Mouse (Mus musculus) testis, adult 2 months (tissue): ENCODE data around the gene Eid1.

Experiments used
- CTCF ChIP-seq: fragments of 200-500 bp; IDR thresholded peaks from 2 replicates; pipeline ENCODE4 v1.5.1; 2012; ENCODE audit warnings: low read depth, mild to moderate bottlenecking, inconsistent platforms, low read length, moderate library complexity; ENCODE audit not compliant: control insufficient read depth, insufficient read depth, insufficient replicate concordance
- POLR2A ChIP-seq: fragments of 200-500 bp; IDR thresholded peaks from 2 replicates; pipeline ENCODE4 v1.6.1; 2012; ENCODE audit warnings: low read depth, mild to moderate bottlenecking, inconsistent platforms, low read length, moderate library complexity; ENCODE audit not compliant: control insufficient read depth

DNA sequence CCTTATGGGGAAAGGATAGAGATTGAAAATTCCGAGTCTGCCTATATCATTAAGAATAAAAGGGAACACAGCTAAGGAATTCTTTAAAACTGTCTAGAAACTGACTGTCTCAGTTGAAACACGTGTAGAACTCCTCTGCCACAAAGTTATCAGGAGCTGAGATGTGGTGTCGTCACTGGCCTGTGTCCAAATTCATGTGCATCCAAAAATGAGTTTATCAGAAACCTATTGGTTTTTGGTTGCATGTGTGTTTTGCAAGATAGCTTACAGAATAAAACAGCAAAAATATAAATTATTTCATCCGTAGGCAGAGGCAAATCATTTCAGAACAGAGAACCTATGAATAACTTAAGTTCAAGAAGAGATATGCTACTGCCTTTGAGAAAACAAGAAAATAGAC lies 6.2 kb upstream of the Eid1 start:
- TF ChIP-seq POLR2A = no peak
- TF ChIP-seq CTCF = no peak
